Mouse (Mus musculus): ENCODE results near the gene Pla2r1.

DNA sequence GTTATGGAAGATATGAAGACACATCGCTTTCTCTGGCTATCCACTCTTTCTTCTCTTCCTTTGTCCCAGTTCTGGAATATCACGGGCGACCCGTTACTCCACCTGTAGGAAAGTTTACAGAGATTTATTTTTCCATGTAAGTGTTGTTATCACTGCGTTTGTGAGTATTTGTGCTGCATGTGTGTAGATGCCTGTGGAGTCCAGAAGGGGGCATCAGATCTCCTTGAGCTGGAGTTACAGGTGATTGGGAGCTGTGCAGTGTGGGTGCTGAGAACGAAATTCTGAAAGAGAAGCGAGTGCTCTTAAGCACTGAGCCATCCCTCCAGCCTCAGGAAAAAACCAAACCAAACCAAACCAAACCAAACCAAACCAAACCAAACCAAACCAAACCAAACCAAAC is 109.8 kb downstream of the Pla2r1 start:
- TF ChIP-seq EP300 (IDR thresholded peaks at IDR 0.05): no peak
- 0 out of 2 replicates have a peak, but pooled peaks have one; percentile 14 for TF ChIP-seq CTCF (IDR thresholded peaks at IDR 0.05)
